Mouse (Mus musculus) hindbrain, embryonic 10.5 days (tissue): ENCODE measurements around the gene Arhgef6. TPM values are rescaled to one million over a fixed set of nuclear protein-coding genes. Genes with fewer than 3 reads are reported as not detected.

ENCODE experiments used
- DNase-seq: peaks from one replicate; pipeline ENCODE4 v3.0.0-alpha.2; 2017; ENCODE audit warnings: low spot score
- H3K27ac ChIP-seq: fragments of 300-500 bp; sonication (generic); 2 replicates; pipeline ENCODE4 v1.5.1; 2016; ENCODE audit warnings: mild to moderate bottlenecking, moderate library complexity
- H3K27me3 ChIP-seq: fragments of 300-500 bp; sonication (generic); 2 replicates; pipeline ENCODE4 v1.6.1; 2016; ENCODE audit warnings: mild to moderate bottlenecking; ENCODE audit not compliant: poor library complexity, insufficient read depth, severe bottlenecking
- H3K36me3 ChIP-seq: fragments of 300-500 bp; sonication (generic); 2 replicates; pipeline ENCODE4 v1.6.1; 2016; ENCODE audit warnings: mild to moderate bottlenecking, moderate library complexity
- H3K4me1 ChIP-seq: fragments of 300-500 bp; sonication (generic); replicated peaks from 2 replicates; pipeline ENCODE4 v1.6.1; 2016; ENCODE audit warnings: mild to moderate bottlenecking
- H3K4me3 ChIP-seq: fragments of 300-500 bp; sonication (generic); 2 replicates; pipeline ENCODE4 v1.5.1; 2016; ENCODE audit warnings: mild to moderate bottlenecking, moderate library complexity
- H3K9me3 ChIP-seq: fragments of 300-500 bp; sonication (generic); 2 replicates; pipeline ENCODE4 v1.6.1; 2016; ENCODE audit warnings: mild to moderate bottlenecking, moderate library complexity
- WGBS: fragments of 180-500 bp; shearing (Covaris S2); methylation state at CpG from one replicate; pipeline ENCODE4 v1.1.7; 2016; 5-methylcytosine and 5-hydroxymethylcytosine counted together
- polyA plus RNA-seq: library from polyadenylated mRNA; unstranded; fragments of >200 nt; fragmentation: Nextera tagmentation; extraction: Ambion mirVana; gene quantifications from 2 replicates; pipeline ENCODE4 v1.2.1, GENCODE M21; 2016

The Arhgef6 gene
- polyA plus RNA-seq, 1 experiment from 2014 or later, result 4.2 TPM

DNA sequence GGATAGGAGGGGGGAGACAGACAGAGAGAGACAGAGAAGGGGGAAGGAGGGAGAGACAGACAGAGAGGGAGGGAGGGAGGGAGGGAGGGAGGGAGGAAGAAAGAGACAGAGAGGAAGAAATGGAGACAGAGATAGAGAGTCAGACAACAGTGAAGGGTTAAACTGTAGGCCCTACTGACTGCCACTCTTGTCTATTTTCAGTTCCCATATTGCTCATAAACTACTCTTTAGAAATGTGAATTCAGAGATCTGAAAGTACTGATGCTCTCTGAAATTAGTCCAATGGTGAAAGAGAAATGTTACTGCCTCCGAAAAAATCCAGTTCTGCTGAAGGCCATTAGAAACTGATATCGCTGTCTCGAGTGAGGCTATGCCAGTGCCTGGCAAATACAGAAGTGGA lies 56.3 kb downstream of the Arhgef6 start:
- 0 out of 2 replicates have a peak, but pooled peaks cover 6% of the 10 kb centered on the region for H3K4me1 ChIP-seq
- 94% methylated on average over 3 of the region's 3 CpGs for WGBS

DNA sequence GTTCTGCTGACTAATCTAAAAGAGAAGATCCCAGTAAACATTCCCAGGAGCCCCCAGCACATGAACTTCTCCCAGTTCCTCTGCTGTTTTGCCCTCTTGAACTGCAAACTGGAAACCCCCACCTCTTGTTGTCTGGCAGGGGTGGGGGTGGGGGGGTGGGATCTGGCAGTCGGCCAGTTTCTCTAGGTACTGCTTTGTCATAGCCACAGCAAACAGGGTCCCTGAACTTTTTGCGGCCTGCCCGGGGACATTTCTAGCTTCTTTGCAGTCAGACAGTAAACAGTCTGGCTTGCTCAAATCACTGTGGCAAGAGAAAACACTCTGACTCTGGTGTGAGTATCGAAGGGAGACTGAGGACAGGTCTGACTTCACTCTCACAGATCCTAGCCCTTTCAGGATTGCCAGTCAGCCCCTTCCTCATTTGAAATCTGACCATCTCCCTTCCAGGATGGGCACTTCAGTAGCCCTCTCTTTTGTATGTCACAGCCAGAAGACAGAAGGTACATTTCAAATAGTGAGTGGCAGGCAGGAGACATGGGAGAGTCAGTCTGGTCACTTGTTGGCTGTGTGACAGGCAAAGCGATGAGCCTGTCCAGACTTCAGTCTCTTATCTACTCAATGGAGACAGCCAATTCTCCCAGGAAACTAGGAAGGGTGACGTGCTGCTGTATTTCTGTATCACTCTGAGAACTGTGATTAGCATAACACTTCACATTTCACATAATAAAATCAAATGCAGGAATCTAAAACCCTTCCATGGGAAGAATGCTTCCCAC lies 60.8 kb downstream of the Arhgef6 start:
- Histone ChIP-seq H3K36me3 (no peaks in the 10 kb centered on the region), H3K9me3 (no peaks in the 10 kb centered on the region), H3K27me3 (no peaks in the 10 kb centered on the region), H3K27ac (no peak overlapping the region), H3K4me3 (no peak overlapping the region), H3K4me1 (0 out of 2 replicates have a peak, but pooled peaks cover 6% of the 10 kb centered on the region)
- WGBS, result 49% methylated on average over 6 of the region's 6 CpGs
- DNase-seq, result no peak

More for the DNA sequence above, 56.3 kb downstream of the Arhgef6 start:
- DNase-seq, result no peak
- Histone ChIP-seq H3K4me3 (no peak overlapping the region), H3K36me3 (no peaks in the 10 kb centered on the region), H3K27me3 (no peaks in the 10 kb centered on the region), H3K9me3 (no peaks in the 10 kb centered on the region), H3K27ac (no peak overlapping the region)

DNA sequence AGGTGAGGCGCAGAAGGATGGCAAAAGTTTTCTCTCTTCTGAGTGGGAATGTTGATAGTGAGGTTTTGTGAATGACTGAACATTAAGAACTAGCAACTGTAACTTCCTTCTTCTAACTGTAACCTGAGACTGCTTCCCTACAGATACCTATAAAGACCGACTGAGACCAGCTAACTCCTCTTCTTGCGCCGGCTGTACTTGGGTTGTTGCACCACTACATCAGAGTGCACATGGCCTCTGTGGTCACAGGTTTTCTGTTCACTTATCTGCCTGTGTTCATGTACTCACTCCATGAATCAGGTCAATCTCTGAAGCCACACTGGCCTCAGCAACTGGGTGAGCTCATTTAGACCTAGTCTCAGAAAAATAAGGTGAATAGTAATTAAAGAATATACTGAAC lies 75.0 kb downstream of the Arhgef6 start:
- DNase-seq, result no peak
- WGBS, result 82% methylated on average over 4 of the region's 4 CpGs

DNA sequence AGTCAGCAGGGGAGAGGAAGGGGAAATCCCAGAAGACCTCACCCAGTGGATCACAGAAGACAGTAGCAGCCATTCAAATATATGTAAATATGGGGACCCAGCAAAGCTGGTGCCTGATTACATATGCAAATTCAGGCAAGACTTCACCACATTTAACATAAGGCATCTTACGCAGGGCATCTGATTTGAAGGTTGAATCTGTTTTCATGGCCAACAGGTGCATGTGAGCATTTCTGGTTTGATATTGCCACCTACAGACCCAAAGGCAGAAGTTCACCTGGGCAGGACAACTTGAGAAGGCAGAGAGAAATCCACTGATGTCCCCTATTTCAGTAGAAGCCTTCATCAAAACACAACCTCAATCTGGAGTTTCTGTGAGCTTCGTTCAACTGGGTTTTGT lies 77.8 kb downstream of the Arhgef6 start:
- 53% methylated on average over 2 of the region's 2 CpGs for WGBS
- DNase-seq, result no peak
- no peak overlapping the region for H3K27ac ChIP-seq
- H3K4me1 ChIP-seq, result no peaks in the 10 kb centered on the region
- no peaks in the 10 kb centered on the region for H3K27me3 ChIP-seq
- H3K9me3 ChIP-seq, result no peaks in the 10 kb centered on the region
- H3K4me3 ChIP-seq, result no peak overlapping the region
- H3K36me3 ChIP-seq, result no peaks in the 10 kb centered on the region

More for the DNA sequence above, 75.0 kb downstream of the Arhgef6 start:
- H3K9me3 ChIP-seq, result no peaks in the 10 kb centered on the region
- no peaks in the 10 kb centered on the region for H3K36me3 ChIP-seq
- no peaks in the 10 kb centered on the region for H3K4me1 ChIP-seq
- H3K27me3 ChIP-seq, result no peaks in the 10 kb centered on the region
- no peak overlapping the region for H3K4me3 ChIP-seq
- no peak overlapping the region for H3K27ac ChIP-seq

DNA sequence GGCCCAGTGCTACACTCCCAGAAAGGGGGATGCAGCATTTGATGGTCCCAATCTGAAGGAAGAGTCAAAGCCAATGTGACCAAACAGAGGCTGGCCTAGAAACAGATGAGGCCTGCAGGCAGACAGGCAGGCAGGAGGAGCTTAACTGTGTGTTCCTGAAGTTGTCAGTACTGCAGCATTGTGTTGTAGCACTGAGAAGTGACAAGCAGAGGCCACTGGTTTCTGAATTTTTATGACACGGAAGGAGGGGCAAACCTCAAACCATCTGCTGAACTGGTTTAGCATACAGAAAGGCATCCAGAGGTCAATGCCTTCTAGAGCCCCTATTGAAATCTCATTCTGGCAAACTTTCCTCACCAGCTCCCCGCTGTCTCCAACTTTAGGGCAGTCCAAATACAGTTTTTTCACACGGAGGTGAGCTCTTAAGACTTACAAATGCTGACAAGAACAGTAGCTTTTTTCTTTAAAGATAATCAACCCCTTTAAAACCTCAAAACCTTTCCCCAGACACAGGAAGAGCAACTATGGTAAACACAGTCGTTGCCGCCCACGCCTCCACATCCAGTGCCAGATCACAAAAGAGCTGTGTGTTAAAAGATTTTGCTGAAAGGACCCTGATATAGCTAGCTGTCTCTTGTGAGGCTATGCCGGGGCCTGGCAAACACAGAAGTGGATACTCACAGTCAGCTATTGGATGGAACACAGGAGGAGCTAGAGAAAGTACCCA lies 85.0 kb downstream of the Arhgef6 start:
- DNase-seq, result no peak
- H3K4me3 ChIP-seq, result no peak overlapping the region
- 70% methylated on average over 7 of the region's 7 CpGs for WGBS
- no peaks in the 10 kb centered on the region for H3K27me3 ChIP-seq
- no peaks in the 10 kb centered on the region for H3K9me3 ChIP-seq
- no peak overlapping the region for H3K27ac ChIP-seq
- H3K36me3 ChIP-seq, result no peaks in the 10 kb centered on the region
- no peaks in the 10 kb centered on the region for H3K4me1 ChIP-seq

DNA sequence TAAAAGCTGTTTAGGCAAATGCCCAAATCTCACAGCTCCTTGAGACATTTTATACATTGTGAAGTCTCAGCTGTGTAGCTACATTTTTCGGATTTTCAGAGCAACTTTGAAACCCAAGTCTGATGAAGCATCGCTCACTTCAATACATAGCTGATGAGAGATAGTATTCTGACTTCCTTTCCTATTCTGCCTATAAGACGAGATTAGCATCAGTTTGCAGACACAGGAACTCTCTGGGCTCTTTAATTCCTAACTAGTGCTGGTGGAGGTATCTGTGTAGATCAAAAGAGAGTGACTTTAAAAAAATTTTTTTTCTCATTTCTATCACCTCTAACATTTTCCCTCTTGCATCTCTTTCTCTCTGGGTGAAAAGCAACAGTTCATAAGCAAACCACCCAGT lies 100.0 kb downstream of the Arhgef6 start:
- no peaks in the 10 kb centered on the region for H3K36me3 ChIP-seq
- DNase-seq, result no peak
- WGBS, result 78% methylated on average over 3 of the region's 3 CpGs

DNA sequence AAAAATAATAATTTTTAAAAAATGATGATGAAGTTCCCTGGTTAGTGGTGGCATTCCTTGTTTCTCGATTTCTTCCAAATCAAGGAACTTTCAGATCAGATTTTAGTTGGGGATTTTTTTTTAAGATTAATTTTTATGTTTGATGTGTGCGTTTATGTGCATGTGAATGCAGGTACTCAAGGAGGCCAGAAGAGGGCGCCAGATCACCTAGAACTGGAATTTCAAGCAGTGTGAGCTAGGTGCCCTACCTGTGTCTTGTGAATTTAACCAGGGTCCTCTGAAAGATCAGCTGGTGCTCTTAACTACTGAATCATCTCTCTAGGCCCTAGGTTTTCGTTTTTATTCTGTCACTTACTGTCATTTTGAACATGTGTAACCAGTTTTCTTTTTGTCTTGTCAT lies 102.5 kb downstream of the Arhgef6 start:
- H3K9me3 ChIP-seq, result no peaks in the 10 kb centered on the region
- WGBS, result 70% methylated on average over 4 of the region's 4 CpGs
- H3K4me1 ChIP-seq, result no peaks in the 10 kb centered on the region
- no peak overlapping the region for H3K4me3 ChIP-seq
- H3K27me3 ChIP-seq, result no peaks in the 10 kb centered on the region
- DNase-seq, result no peak
- no peaks in the 10 kb centered on the region for H3K36me3 ChIP-seq
- no peak overlapping the region for H3K27ac ChIP-seq

More for the DNA sequence above, 100.0 kb downstream of the Arhgef6 start:
- Histone ChIP-seq H3K27me3 (no peaks in the 10 kb centered on the region), H3K4me1 (no peaks in the 10 kb centered on the region), H3K4me3 (no peak overlapping the region), H3K27ac (no peak overlapping the region), H3K9me3 (no peaks in the 10 kb centered on the region)

DNA sequence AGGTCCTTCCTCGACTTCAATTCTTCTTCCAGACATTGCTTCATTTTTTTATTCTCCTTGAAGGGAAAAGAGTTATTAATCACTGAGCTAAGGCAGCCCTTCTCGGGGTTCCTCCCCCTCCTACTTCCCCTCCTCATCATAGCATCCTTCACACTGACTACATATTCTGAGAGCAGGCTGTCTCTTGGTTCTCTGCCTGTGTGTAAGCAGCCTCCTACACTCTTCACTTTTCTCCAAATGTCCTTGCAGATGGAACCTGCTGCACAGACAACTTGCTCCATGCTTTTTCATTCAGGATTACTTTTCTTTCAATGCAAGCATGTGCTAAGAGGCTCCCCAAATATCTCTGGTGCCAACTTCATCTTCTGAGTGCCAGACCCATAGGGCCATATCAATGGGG lies 104.9 kb downstream of the Arhgef6 start:
- Histone ChIP-seq H3K4me1 (no peaks in the 10 kb centered on the region), H3K4me3 (no peak overlapping the region), H3K9me3 (no peaks in the 10 kb centered on the region), H3K27ac (no peak overlapping the region), H3K27me3 (no peaks in the 10 kb centered on the region), H3K36me3 (no peaks in the 10 kb centered on the region)
- WGBS, result 80% methylated on average over 2 of the region's 2 CpGs
- no peak for DNase-seq

DNA sequence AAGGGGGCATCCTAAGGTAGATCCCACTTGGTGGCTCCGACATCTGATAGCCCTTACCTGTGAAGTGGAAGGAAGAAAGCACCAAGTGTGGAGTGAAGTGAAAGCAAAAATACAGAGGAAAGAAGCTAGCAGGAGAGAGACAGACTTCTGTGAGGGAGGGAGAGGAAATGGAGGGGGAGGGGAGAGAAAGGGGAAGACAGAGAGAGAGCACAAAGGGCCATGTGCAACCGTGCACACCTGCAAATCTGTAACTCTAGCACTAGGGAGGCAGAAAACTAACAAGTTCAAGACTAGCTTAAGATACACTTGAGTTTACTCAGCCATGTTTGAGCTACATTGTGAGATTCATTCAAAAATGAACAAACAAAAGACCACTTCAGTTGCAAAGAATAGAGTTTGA lies 110.4 kb downstream of the Arhgef6 start:
- Histone ChIP-seq H3K27ac (no peak overlapping the region), H3K27me3 (no peaks in the 10 kb centered on the region), H3K36me3 (no peaks in the 10 kb centered on the region), H3K9me3 (no peaks in the 10 kb centered on the region), H3K4me3 (no peak overlapping the region), H3K4me1 (no peaks in the 10 kb centered on the region)
- no peak for DNase-seq
- WGBS, result 71% methylated on average over 2 of the region's 2 CpGs

DNA sequence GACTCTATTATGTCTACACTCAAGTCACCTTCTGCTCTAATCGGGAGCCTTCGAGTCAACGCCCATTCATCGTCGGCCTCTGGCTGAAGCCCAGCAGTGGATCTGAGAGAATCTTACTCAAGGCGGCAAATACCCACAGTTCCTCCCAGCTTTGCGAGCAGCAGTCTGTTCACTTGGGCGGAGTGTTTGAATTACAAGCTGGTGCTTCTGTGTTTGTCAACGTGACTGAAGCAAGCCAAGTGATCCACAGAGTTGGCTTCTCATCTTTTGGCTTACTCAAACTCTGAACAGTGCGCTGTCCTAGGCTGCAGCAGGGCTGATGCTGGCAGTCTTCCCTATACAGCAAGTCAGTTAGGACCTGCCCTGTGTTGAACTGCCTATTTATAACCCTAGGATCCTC lies 115.2 kb downstream of the Arhgef6 start:
- Histone ChIP-seq H3K4me3 (no peak overlapping the region), H3K9me3 (no peaks in the 10 kb centered on the region), H3K36me3 (no peaks in the 10 kb centered on the region), H3K4me1 (no peaks in the 10 kb centered on the region), H3K27me3 (no peaks in the 10 kb centered on the region), H3K27ac (no peak overlapping the region)
- no peak for DNase-seq
- WGBS, result 87% methylated on average over 10 of the region's 10 CpGs

DNA sequence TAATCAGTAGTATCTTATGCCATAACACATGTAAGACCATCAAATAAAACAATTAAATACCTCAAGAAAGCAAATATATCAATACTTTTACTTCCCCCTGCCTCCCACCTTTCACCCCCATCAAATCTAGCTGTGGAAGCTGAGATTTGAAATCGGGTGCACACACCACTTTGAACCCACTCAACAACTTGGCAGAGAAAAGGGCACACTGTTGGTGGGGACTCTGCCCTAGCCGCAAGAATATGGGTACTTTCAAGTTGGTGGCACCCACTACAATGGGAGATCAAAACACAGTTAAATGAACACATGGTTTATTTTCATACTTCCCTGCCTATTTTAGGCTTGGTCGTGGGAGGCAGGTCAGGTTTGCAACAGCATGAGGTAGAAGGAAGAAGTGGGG lies 116.6 kb downstream of the Arhgef6 start:
- H3K27me3 ChIP-seq, result no peaks in the 10 kb centered on the region
- no peak overlapping the region for H3K27ac ChIP-seq
- H3K9me3 ChIP-seq, result no peaks in the 10 kb centered on the region
- H3K4me3 ChIP-seq, result no peak overlapping the region
- no peaks in the 10 kb centered on the region for H3K36me3 ChIP-seq
- no peaks in the 10 kb centered on the region for H3K4me1 ChIP-seq
- WGBS, result 83% methylated on average over 3 of the region's 3 CpGs
- no peak for DNase-seq

DNA sequence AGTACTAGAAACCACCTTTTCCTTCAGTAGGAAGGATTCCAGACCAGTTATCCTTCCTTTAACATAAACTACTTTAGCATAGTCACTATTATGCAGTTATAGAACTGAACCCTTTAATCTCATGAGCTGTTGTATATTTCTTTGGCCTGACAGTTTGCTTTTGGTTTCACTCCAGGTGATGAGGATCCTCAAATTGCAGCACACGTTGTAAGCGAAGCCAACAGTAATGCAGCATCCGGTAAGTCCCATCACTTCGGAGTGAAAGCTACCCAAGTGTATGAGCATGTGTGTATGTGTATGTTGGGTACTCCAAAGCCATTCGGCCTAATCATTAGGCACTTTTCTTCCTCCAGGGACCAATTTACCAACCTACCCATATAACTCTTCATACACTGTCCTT lies 119.0 kb downstream of the Arhgef6 start:
- no peak overlapping the region for H3K4me3 ChIP-seq
- H3K27me3 ChIP-seq, result no peaks in the 10 kb centered on the region
- 94% methylated on average over 5 of the region's 5 CpGs for WGBS
- DNase-seq, result no peak
- H3K36me3 ChIP-seq, result no peaks in the 10 kb centered on the region
- H3K27ac ChIP-seq, result no peak overlapping the region
- no peaks in the 10 kb centered on the region for H3K4me1 ChIP-seq
- no peaks in the 10 kb centered on the region for H3K9me3 ChIP-seq

DNA sequence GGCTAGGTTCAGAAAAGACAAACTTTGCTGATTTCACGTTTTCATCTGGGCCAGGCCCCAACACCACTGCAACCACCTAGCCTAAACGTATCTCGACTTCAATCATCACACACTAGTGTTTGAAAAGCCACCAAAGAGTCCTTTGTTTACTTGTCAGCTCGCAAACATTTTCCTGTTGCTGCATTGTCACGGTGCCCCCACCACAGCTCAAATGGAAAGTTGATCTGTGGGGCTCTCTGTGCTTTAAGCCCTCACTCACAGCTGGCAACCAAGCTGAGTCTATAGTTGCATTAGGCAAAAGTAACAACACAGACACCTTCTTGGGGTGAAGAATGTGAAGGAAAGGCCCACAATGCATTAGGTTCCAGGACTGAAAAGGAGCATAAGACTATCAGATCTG lies 122.3 kb downstream of the Arhgef6 start:
- 69% methylated on average over 5 of the region's 5 CpGs for WGBS
- Histone ChIP-seq H3K4me1 (no peaks in the 10 kb centered on the region), H3K27ac (no peak overlapping the region), H3K27me3 (no peaks in the 10 kb centered on the region), H3K9me3 (no peaks in the 10 kb centered on the region), H3K36me3 (no peaks in the 10 kb centered on the region), H3K4me3 (no peak overlapping the region)
- DNase-seq, result no peak
